Mouse (Mus musculus) lung, embryonic 16.5 days (tissue): ENCODE measurements around the gene Slc47a2. TPM values are rescaled to one million over a fixed set of nuclear protein-coding genes. Genes with fewer than 3 reads are reported as not detected.
A peak's percentile ranks its signal among the peaks of the same experiment; 100 is the strongest.
"Not testable (repeated sequence)": the region's sequence is repeated elsewhere in the genome, so short reads cannot be mapped to it uniquely, and the experiment has no call there.

ENCODE experiments used
- ATAC-seq: fragments of 200-750 bp; cut with Nextera tagmentation; 2 replicates; pipeline ENCODE4 v1.8.0; 2017; ENCODE audit warnings: low read depth, mild to moderate bottlenecking, moderate library complexity
- H3K27ac ChIP-seq: fragments of 300-500 bp; sonication (generic); 2 replicates; pipeline ENCODE4 v1.5.1; 2014; ENCODE audit warnings: mild to moderate bottlenecking, control low read depth, low read length
- H3K27me3 ChIP-seq: fragments of 300-500 bp; sonication (generic); 2 replicates; pipeline ENCODE4 v1.6.1; 2014; ENCODE audit warnings: low read depth, low read length, mixed read lengths; ENCODE audit not compliant: control insufficient read depth, insufficient read depth
- H3K36me3 ChIP-seq: fragments of 300-500 bp; sonication (generic); 2 replicates; pipeline ENCODE4 v1.6.1; 2014; ENCODE audit warnings: low read length; ENCODE audit not compliant: control insufficient read depth, insufficient read depth
- H3K4me1 ChIP-seq: fragments of 300-500 bp; sonication (generic); replicated peaks from 2 replicates; pipeline ENCODE4 v1.6.1; 2014; ENCODE audit warnings: low read length, mixed read lengths; ENCODE audit not compliant: control insufficient read depth, insufficient read depth
- H3K4me2 ChIP-seq: fragments of 300-500 bp; sonication (generic); 2 replicates; pipeline ENCODE4 v1.6.1; 2014; ENCODE audit warnings: low read depth, low read length, control low read depth
- H3K4me3 ChIP-seq: fragments of 300-500 bp; sonication (generic); 2 replicates; pipeline ENCODE4 v1.5.1; 2014; ENCODE audit warnings: mild to moderate bottlenecking, low read length, control low read depth
- H3K9ac ChIP-seq: fragments of 300-500 bp; sonication (generic); 2 replicates; pipeline ENCODE4 v1.6.1; 2014; ENCODE audit warnings: low read length, control low read depth
- H3K9me3 ChIP-seq: fragments of 300-500 bp; sonication (generic); 2 replicates; pipeline ENCODE4 v1.6.1; 2016; ENCODE audit warnings: low read length; ENCODE audit not compliant: control insufficient read depth
- WGBS: fragments of 180-500 bp; shearing (Covaris S2); extraction: QIAGEN DNeasy Blood & Tissue Kit; methylation state at CpG from one replicate; pipeline ENCODE4 v1.1.7; 2014; 5-methylcytosine and 5-hydroxymethylcytosine counted together
- polyA plus RNA-seq: library from polyadenylated mRNA; unstranded; fragments of >200 nt; fragmentation: Nextera tagmentation; extraction: Ambion mirVana; gene quantifications from 2 replicates; pipeline ENCODE4 v1.2.1, GENCODE M21; 2015

The Slc47a2 gene
- polyA plus RNA-seq, 1 experiment from 2014 or later: 0.26 TPM

DNA sequence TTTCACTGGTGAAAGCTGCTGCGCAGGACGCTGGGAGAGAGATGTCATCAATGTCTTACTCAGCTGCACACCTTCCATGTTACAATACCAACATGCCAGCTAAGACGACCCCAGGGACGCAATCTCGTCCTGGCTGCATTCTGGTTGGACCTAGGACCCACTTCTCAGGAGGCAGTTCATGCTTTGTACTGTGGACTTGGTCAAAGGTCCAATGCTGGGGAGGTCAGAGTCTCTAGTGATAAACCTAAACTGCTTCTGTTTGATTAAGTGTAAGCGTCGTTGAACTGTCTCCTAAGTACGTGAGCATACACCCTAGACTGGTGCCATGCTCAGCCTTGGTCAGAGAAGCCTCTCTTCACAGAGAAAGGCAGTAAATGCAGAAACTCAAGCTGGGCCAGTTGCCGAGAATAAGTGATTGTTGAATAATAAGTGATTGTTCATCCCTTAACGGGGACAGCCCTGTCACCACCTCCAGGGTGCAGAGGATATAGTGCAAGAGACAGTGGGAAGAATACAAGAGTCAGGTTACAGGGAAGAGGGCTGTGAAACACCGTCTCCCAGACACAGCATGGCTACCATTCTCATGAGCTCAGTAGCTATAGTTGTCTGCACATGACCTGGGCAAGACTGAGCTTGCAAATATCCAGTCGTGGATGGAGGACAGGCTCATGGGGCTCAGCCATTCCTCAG lies 23.3 kb downstream of the Slc47a2 start:
- H3K4me2 ChIP-seq: no peak overlapping the region

DNA sequence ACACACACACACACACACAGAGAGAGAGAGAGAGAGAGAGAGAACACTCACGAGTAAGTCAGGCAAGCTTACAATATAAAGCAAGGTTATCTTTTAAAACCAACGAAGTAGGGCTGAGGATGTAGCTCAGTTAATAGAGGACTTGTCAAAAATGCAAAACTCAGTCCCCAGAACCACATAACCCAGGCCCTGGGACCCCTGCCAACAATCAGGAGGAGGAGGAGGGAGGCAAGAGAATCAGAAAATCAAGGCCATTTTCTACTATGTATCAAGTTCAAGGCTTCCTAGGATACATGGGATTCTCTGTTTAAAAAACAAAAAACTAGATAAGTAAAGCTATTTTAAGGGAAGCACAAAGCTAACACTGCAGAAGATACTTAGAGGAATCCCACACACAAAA lies 25.8 kb downstream of the Slc47a2 start:
- H3K9me3 ChIP-seq: no peaks in the 10 kb centered on the region
- no peak for ATAC-seq
- no peak overlapping the region for H3K27ac ChIP-seq
- no peaks in the 10 kb centered on the region for H3K36me3 ChIP-seq
- no peak overlapping the region for H3K9ac ChIP-seq
- H3K4me2 ChIP-seq: no peak overlapping the region
- H3K4me3 ChIP-seq: no peak overlapping the region
- 33% methylated on average over 2 of the region's 2 CpGs for WGBS
- H3K4me1 ChIP-seq: no peaks in the 10 kb centered on the region; the same call in 1 of the 2 replicates
- H3K27me3 ChIP-seq: no peaks in the 10 kb centered on the region

More for the DNA sequence above, 23.3 kb downstream of the Slc47a2 start:
- no peaks in the 10 kb centered on the region for H3K9me3 ChIP-seq
- H3K27me3 ChIP-seq: no peaks in the 10 kb centered on the region
- no peak for ATAC-seq
- no peak overlapping the region for H3K27ac ChIP-seq
- no peaks in the 10 kb centered on the region; the same call in 1 of the 2 replicates for H3K4me1 ChIP-seq
- WGBS: 41% methylated on average over 12 of the region's 12 CpGs
- H3K4me3 ChIP-seq: no peak overlapping the region
- H3K9ac ChIP-seq: no peak overlapping the region
- no peaks in the 10 kb centered on the region for H3K36me3 ChIP-seq

- peaks cover 3% of the 10 kb centered on the region for H3K9me3 ChIP-seq
- no peak for ATAC-seq
- H3K4me3 ChIP-seq: no peak overlapping the region
- H3K27me3 ChIP-seq: no peaks in the 10 kb centered on the region
- H3K9ac ChIP-seq: no peak overlapping the region
- H3K4me1 ChIP-seq: no peaks in the 10 kb centered on the region
- no peak overlapping the region for H3K27ac ChIP-seq
- WGBS: 51% methylated on average over 7 of the region's 7 CpGs
- no peak overlapping the region for H3K4me2 ChIP-seq
- H3K36me3 ChIP-seq: no peaks in the 10 kb centered on the region
Measured at GRCm38 (mm10) chr11:61310321-61310720, 32.3 kb downstream of the Slc47a2 start.

- H3K9me3 ChIP-seq: peaks cover 3% of the 10 kb centered on the region
- no peak overlapping the region for H3K4me2 ChIP-seq
- 60% methylated on average over 12 of the region's 12 CpGs for WGBS
- H3K27me3 ChIP-seq: no peaks in the 10 kb centered on the region
- no peak overlapping the region for H3K4me3 ChIP-seq
- no peak for ATAC-seq
- H3K36me3 ChIP-seq: no peaks in the 10 kb centered on the region
- no peaks in the 10 kb centered on the region for H3K4me1 ChIP-seq
- H3K27ac ChIP-seq: no peak overlapping the region
- H3K9ac ChIP-seq: no peak overlapping the region
Measured at GRCm38 (mm10) chr11:61309831-61310230, 32.8 kb downstream of the Slc47a2 start.

DNA sequence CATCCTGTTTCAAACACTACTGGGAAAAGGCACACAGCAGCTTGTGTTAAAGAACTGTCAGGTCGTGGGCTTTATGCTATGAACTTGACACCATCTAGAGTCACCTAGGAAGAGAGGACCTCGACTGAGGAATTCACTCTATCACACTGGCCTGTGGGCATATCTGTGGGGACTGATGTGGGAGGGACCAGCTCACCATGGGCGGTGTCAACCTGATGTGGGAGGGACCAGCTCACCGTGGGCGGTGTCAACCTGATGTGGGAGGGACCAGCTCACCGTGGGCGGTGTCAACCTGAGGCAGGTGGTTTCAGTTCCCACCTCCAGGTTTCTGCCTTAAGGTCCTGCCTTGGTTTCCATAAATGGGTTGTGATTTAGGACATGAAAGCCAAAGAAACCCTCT lies 34.9 kb downstream of the Slc47a2 start:
- Histone ChIP-seq H3K4me1 (no peaks in the 10 kb centered on the region), H3K27me3 (no peaks in the 10 kb centered on the region), H3K36me3 (no peaks in the 10 kb centered on the region), H3K4me2 (no peak overlapping the region), H3K9me3 (peaks cover 3% of the 10 kb centered on the region), H3K4me3 (no peak overlapping the region), H3K9ac (no peak overlapping the region), H3K27ac (no peak overlapping the region)
- WGBS: 36% methylated on average over 7 of the region's 7 CpGs
- no peak for ATAC-seq

DNA sequence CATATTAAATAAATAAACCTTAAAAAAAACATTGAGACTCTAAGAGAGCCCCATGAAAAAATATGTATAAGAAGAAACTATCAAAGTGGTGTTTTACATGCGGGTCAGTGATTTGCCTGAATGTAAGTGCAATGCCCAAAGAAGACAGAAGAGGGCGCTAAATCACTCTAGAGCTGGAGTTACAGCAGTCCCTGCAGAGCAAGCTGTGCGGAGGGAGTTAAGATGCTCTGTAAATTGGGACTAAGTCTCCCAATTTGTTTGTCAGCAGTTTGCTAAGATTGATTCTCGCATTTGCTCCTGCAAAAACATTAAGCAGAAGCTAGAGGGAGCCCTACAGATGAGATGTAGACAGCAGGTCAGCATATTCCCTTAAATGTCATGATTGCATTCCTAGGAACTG lies 37.3 kb downstream of the Slc47a2 start:
- Histone ChIP-seq H3K9ac (no peak overlapping the region), H3K27me3 (no peaks in the 10 kb centered on the region), H3K9me3 (peaks cover 3% of the 10 kb centered on the region), H3K4me3 (no peak overlapping the region), H3K27ac (no peak overlapping the region), H3K4me1 (peaks cover 8% of the 10 kb centered on the region), H3K4me2 (no peak overlapping the region), H3K36me3 (no peaks in the 10 kb centered on the region)
- no peak for ATAC-seq
- WGBS: 77% methylated on average over 4 of the region's 4 CpGs

- not testable (repeated sequence) for H3K9me3 ChIP-seq, H3K27me3 ChIP-seq, H3K27ac ChIP-seq, H3K36me3 ChIP-seq, H3K4me2 ChIP-seq, ATAC-seq, H3K4me3 ChIP-seq, H3K9ac ChIP-seq
- peaks cover 10% of the 10 kb centered on the region for H3K4me1 ChIP-seq
- 94% methylated on average over 6 of the region's 10 CpGs for WGBS
Measured at GRCm38 (mm10) chr11:61304535-61304934, 38.1 kb downstream of the Slc47a2 start.

GRCm38 (mm10) chr11:61300716-61301392 lies 41.8 kb downstream of the Slc47a2 start:
- 21% methylated on average over 13 of the region's 16 CpGs for WGBS
- H3K27ac ChIP-seq: peak overlapping the region; percentile 30; the same call in 1 of the 2 replicates

GRCm38 (mm10) chr11:61300205-61300604 lies 42.5 kb downstream of the Slc47a2 start:
- Histone ChIP-seq H3K27ac (no peak overlapping the region), H3K4me2 (no peak overlapping the region; the same call in 1 of the 2 replicates), H3K27me3 (no peaks in the 10 kb centered on the region), H3K4me3 (no peak overlapping the region), H3K9me3 (peaks cover 4% of the 10 kb centered on the region; the same call in 1 of the 2 replicates), H3K9ac (peak overlapping the region; percentile 48; the same call in 1 of the 2 replicates), H3K36me3 (no peaks in the 10 kb centered on the region), H3K4me1 (peaks cover 10% of the 10 kb centered on the region)
- WGBS: 54% methylated on average over 3 of the region's 3 CpGs
- no peak for ATAC-seq

More at GRCm38 (mm10) chr11:61300716-61301392, 41.8 kb downstream of the Slc47a2 start:
- peak overlapping the region; percentile 48 for H3K9ac ChIP-seq
- H3K27me3 ChIP-seq: no peaks in the 10 kb centered on the region
- H3K36me3 ChIP-seq: no peaks in the 10 kb centered on the region
- ATAC-seq: peak; percentile 87
- peaks cover 3% of the 10 kb centered on the region for H3K9me3 ChIP-seq
- H3K4me2 ChIP-seq: peak overlapping the region; percentile 53
- peaks cover 10% of the 10 kb centered on the region for H3K4me1 ChIP-seq
- H3K4me3 ChIP-seq: peak overlapping the region; percentile 33
